Mouse (Mus musculus) myocyte (in vitro differentiated cells): ENCODE results near the gene Enpp1. TPM values are rescaled to one million over a fixed set of nuclear protein-coding genes. Genes with fewer than 3 reads are reported as not detected.

Experiments
- H3K27me3 ChIP-seq: one replicate; pipeline ENCODE4 v1.6.1; 2011; ENCODE audit not compliant: control insufficient read depth, insufficient read depth, insufficient read length
- H3K36me3 ChIP-seq: one replicate; pipeline ENCODE4 v1.6.1; 2011; ENCODE audit not compliant: control insufficient read depth, insufficient read depth
- H3K4me2 ChIP-seq: one replicate; pipeline ENCODE4 v1.6.1; 2011; ENCODE audit warnings: low read depth, control low read depth
- H3K4me3 ChIP-seq: one replicate; pipeline ENCODE4 v1.5.1; 2011; ENCODE audit warnings: mild to moderate bottlenecking, control low read depth, moderate library complexity
- H3K79me2 ChIP-seq: one replicate; pipeline ENCODE4 v1.6.1; 2011; ENCODE audit not compliant: control insufficient read depth, insufficient read depth
- H3ac ChIP-seq: one replicate; pipeline ENCODE4 v1.6.1; 2011; ENCODE audit not compliant: control insufficient read depth, insufficient read length
- CEBPB ChIP-seq: IDR thresholded peaks from 2 replicates; pipeline ENCODE4 v1.6.1; 2011; ENCODE audit warnings: mild to moderate bottlenecking, moderate library complexity; ENCODE audit not compliant: poor library complexity, insufficient read depth, severe bottlenecking
- E2F4 ChIP-seq: IDR thresholded peaks from one replicate; pipeline ENCODE4 v1.6.1; 2011; ENCODE audit warnings: mild to moderate bottlenecking, control low read depth, moderate library complexity; ENCODE audit not compliant: insufficient read depth
- MAX ChIP-seq: IDR thresholded peaks from one replicate; pipeline ENCODE4 v1.6.1; 2011; ENCODE audit warnings: low read depth, mild to moderate bottlenecking, control low read depth
- MYOD1 ChIP-seq, 3 experiments: IDR thresholded peaks; one replicate each; pipeline ENCODE4 v1.6.1; 2011; ENCODE audit warnings: control low read depth in 2 of 3, low read depth in 2 of 3, mild to moderate bottlenecking in 2 of 3, moderate library complexity in 1 of 3; ENCODE audit not compliant: insufficient read length in 2 of 3, control insufficient read depth in 1 of 3
- MYOG ChIP-seq, 3 experiments: IDR thresholded peaks; one replicate each; pipeline ENCODE4 v1.6.1; 2011; ENCODE audit warnings: control low read depth in 2 of 3, low read depth in 2 of 3, mild to moderate bottlenecking in 2 of 3; ENCODE audit not compliant: insufficient read length in 2 of 3, control insufficient read depth in 1 of 3, insufficient read depth in 1 of 3
- POLR2A ChIP-seq: IDR thresholded peaks from one replicate; pipeline ENCODE4 v1.6.1; 2011; ENCODE audit warnings: low read depth, mild to moderate bottlenecking, control low read depth, moderate library complexity; ENCODE audit not compliant: insufficient read length
- POLR2AphosphoS2 ChIP-seq: IDR thresholded peaks from one replicate; pipeline ENCODE4 v1.6.1; 2011; ENCODE audit warnings: low read depth, control low read depth; ENCODE audit not compliant: insufficient read length
- REST ChIP-seq: IDR thresholded peaks from one replicate; pipeline ENCODE4 v1.6.1; 2011; ENCODE audit warnings: mild to moderate bottlenecking, control low read depth, moderate library complexity; ENCODE audit not compliant: insufficient read depth, insufficient read length
- SRF ChIP-seq: IDR thresholded peaks from one replicate; pipeline ENCODE4 v1.6.1; 2011; ENCODE audit warnings: low read depth; ENCODE audit not compliant: control insufficient read depth, insufficient read length
- TCF12 ChIP-seq: IDR thresholded peaks from one replicate; pipeline ENCODE4 v1.6.1; 2011; ENCODE audit warnings: mild to moderate bottlenecking, control low read depth; ENCODE audit not compliant: poor library complexity, insufficient read depth, severe bottlenecking
- TCF3 ChIP-seq: IDR thresholded peaks from one replicate; pipeline ENCODE4 v1.6.1; 2011; ENCODE audit warnings: low read depth, control low read depth; ENCODE audit not compliant: insufficient read length
- USF1 ChIP-seq: IDR thresholded peaks from one replicate; pipeline ENCODE4 v1.6.1; 2011; ENCODE audit warnings: low read depth, mild to moderate bottlenecking, control low read depth, moderate library complexity
- polyA plus RNA-seq: library from polyadenylated mRNA; unstranded; fragments of >200 nt; fragmentation: generic; extraction: Trizol; gene quantifications from one replicate; pipeline ENCODE4 v1.2.1, GENCODE M21; 2012; ENCODE audit warnings: missing spikeins

Gene Enpp1
- polyA plus RNA-seq, 1 experiment, result 2.6 TPM

- Histone ChIP-seq H3K4me2 (no peak overlapping the region), H3K36me3 (no peaks in the 10 kb centered on the region), H3ac (no peak overlapping the region), H3K27me3 (no peaks in the 10 kb centered on the region), H3K4me3 (no peak overlapping the region), H3K79me2 (no peaks in the 10 kb centered on the region)
- no peak for TF ChIP-seq MYOD1 (IDR thresholded peaks at IDR 0.05; ENCODE audit: control insufficient read depth in 1 of 3, insufficient read length in 2 of 3, low read depth in 2 of 3)
- no peak for TF ChIP-seq POLR2AphosphoS2
- TF ChIP-seq CEBPB, result no peak
- no peak for TF ChIP-seq POLR2A
- TF ChIP-seq MYOG (IDR thresholded peaks at IDR 0.05; ENCODE audit: control insufficient read depth in 1 of 3, insufficient read depth in 1 of 3, insufficient read length in 2 of 3, low read depth in 2 of 3), result no peak
- TF ChIP-seq SRF, result no peak
- no peak for TF ChIP-seq E2F4
- TF ChIP-seq MAX, result no peak
- no peak for TF ChIP-seq TCF12
- no peak for TF ChIP-seq TCF3
- TF ChIP-seq REST, result no peak
- no peak for TF ChIP-seq USF1
Observed at GRCm38 (mm10) chr10:24753536-24754250, 41.7 kb upstream of the Enpp1 start.

- no peak overlapping the region for H3K4me3 ChIP-seq
- no peaks in the 10 kb centered on the region for H3K27me3 ChIP-seq
- TF ChIP-seq POLR2AphosphoS2 (no peak), POLR2A (no peak), MAX (no peak), TCF12 (no peak), USF1 (no peak), SRF (no peak)
- no peak overlapping the region for H3ac ChIP-seq
- H3K36me3 ChIP-seq, result no peaks in the 10 kb centered on the region
- no peak overlapping the region for H3K4me2 ChIP-seq
- H3K79me2 ChIP-seq, result no peaks in the 10 kb centered on the region
Observed at GRCm38 (mm10) chr10:24742950-24743487, 31.1 kb upstream of the Enpp1 start.

GRCm38 (mm10) chr10:24741229-24742198 lies 29.6 kb upstream of the Enpp1 start:
- no peak for TF ChIP-seq POLR2A
- no peak for TF ChIP-seq MYOD1 (IDR thresholded peaks at IDR 0.05; ENCODE audit: control insufficient read depth in 1 of 3, insufficient read length in 2 of 3, low read depth in 2 of 3)
- TF ChIP-seq E2F4, result no peak
- no peak for TF ChIP-seq TCF12
- no peak for TF ChIP-seq REST
- TF ChIP-seq POLR2AphosphoS2, result no peak
- no peak for TF ChIP-seq USF1
- no peak for TF ChIP-seq CEBPB
- no peak for TF ChIP-seq MAX
- no peak for TF ChIP-seq SRF
- no peak overlapping the region for H3K4me3 ChIP-seq
- H3K4me2 ChIP-seq, result no peak overlapping the region
- H3K27me3 ChIP-seq, result no peaks in the 10 kb centered on the region
- no peak overlapping the region for H3ac ChIP-seq
- no peaks in the 10 kb centered on the region for H3K36me3 ChIP-seq
- H3K79me2 ChIP-seq, result no peaks in the 10 kb centered on the region

- H3K4me3 ChIP-seq, result no peak overlapping the region
- no peak overlapping the region for H3ac ChIP-seq
- H3K4me2 ChIP-seq, result no peak overlapping the region
- no peaks in the 10 kb centered on the region for H3K27me3 ChIP-seq
- H3K36me3 ChIP-seq, result no peaks in the 10 kb centered on the region
- H3K79me2 ChIP-seq, result no peaks in the 10 kb centered on the region
- TF ChIP-seq E2F4, result no peak
- no peak for TF ChIP-seq MYOD1 (IDR thresholded peaks at IDR 0.05; ENCODE audit: control insufficient read depth in 1 of 3, insufficient read length in 2 of 3, low read depth in 2 of 3)
- TF ChIP-seq REST, result no peak
- no peak for TF ChIP-seq POLR2A
- no peak for TF ChIP-seq TCF3
- no peak for TF ChIP-seq USF1
- TF ChIP-seq SRF, result no peak
- TF ChIP-seq CEBPB, result no peak
- no peak for TF ChIP-seq TCF12
- TF ChIP-seq MAX, result no peak
- no peak for TF ChIP-seq MYOG (IDR thresholded peaks at IDR 0.05; ENCODE audit: control insufficient read depth in 1 of 3, insufficient read depth in 1 of 3, insufficient read length in 2 of 3, low read depth in 2 of 3)
- no peak for TF ChIP-seq POLR2AphosphoS2
Observed at GRCm38 (mm10) chr10:24739171-24739570, 27.2 kb upstream of the Enpp1 start.
